Mouse (Mus musculus): Measurements from ENCODE around the gene Sirt3. TPM values are rescaled to one million over a fixed set of nuclear protein-coding genes. Genes with fewer than 3 reads are reported as not detected.

The Sirt3 gene
- total RNA-seq, 2 experiments from 2014 or later = 19.5 to 24.7 TPM

DNA sequence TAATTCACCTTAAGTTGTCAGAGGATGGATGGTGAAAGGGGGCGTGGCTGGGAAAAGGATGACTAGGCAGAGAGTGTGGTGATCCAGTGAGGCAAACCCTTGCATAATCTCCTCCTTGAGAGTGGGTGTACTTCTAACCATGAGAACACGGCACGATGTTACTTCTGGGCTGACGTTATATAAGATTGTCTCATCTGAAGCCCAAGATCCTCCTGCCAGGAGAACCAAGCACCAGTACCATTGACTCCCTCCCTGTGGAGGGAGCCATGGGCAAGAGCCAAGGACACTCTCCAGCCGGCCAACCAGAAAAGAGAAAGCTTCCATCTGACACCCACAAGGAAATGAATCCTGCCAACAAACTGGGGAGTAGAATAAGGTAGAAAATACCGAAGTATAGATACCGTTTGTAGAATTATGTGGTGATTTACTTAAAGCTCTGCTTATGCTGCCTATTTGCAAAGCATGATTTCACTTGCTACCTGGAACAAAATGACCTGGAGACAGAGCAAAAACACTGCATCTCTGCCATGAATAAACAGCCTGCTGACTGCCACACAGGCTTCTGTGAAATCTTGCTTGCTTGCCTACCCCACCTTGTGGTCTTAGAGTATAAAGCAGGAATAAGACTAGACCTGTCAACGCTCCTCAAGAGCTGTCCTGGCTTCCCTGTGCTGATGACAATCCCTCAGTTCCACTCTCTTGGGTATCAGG is 53.8 kb downstream of the Sirt3 start:
- DNase-seq = no peak

DNA sequence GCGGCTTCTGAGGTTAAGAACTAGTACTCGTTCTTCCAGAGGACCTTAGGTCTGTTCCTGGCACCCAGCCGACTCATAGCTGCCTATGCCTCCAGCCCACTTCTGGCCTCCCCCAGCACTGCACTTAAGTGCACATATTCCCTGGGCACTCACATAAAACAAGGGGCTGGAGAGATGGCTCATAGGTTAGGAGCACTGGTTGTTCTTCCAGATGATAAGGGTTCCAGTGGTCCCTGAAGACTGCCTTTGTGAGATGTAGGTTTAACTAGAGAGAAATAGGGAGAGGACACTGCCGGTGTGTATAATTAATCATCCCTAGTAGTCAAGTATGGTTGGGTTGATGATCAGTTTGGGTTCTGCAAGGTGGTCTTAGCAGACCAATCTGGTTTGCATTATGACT is 59.4 kb downstream of the Sirt3 start:
- intact Hi-C loops (cut with DNase I; ENCODE audit: low total_unique reads) = no loop called here

More for the DNA sequence above, 53.8 kb downstream of the Sirt3 start:
- intact Hi-C loops (cut with DNase I; ENCODE audit: low total_unique reads) = no loop called here

DNA sequence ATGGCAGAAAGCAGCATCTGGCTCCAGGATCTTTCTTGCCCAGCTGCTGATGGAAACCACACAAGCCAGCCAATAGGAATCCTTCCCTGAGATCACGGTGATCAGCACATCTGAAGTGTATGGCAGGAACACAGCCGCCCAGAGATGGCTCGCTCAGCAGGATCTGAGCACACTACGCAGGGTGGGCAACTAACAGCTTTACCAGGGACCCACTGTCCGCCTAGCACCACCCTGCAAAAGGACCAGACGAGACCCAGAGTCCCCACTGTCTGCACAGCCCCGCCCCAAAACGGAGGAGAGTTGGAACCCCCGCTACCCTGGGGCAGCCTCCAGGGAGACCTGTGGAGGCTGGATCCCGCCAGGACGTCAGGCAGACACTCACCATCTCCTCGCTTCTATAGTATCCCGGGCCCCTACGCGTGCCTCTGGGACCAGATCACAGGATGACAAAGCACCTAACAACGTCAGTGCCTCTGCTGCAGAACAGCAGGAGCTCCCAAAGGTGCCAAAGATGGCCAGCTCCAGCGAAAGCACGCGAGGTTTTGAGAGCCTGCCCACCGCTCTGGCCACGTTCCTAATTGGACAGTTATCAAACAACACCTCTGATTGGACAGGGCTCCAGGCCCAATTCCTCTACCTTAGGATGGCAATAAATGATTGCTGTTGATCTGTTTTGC is 60.3 kb downstream of the Sirt3 start, which contains the start of gene Zfp941:
Gene Zfp941 (minus strand): TSS at position 526 of the 677 bp plus-strand sequence.
- no peak for DNase-seq

More for the DNA sequence above, 59.4 kb downstream of the Sirt3 start:
- no peak for DNase-seq

DNA sequence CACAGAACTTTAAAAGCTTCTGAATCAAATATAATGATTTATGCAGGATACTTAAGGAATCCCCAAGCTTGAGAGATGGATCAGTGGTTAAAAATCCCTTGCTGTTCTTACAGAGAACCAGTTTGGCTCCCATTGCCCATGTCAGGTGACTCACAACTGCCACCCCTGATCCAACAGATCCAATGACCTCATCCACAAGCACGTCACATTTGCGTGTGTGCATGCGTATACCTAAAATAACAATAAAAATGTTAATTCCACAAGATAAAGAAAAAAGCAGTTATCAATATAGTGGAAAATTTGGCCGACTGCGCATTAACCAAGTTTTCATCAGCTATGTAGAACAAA is 60.8 kb downstream of the Sirt3 start:
- intact Hi-C loops (cut with DNase I; ENCODE audit: low total_unique reads) = no loop called here
- DNase-seq = no peak

More for the DNA sequence above, 60.3 kb downstream of the Sirt3 start, which contains the start of gene Zfp941:
- intact Hi-C loops (cut with DNase I; ENCODE audit: low total_unique reads) = no loop called here

DNA sequence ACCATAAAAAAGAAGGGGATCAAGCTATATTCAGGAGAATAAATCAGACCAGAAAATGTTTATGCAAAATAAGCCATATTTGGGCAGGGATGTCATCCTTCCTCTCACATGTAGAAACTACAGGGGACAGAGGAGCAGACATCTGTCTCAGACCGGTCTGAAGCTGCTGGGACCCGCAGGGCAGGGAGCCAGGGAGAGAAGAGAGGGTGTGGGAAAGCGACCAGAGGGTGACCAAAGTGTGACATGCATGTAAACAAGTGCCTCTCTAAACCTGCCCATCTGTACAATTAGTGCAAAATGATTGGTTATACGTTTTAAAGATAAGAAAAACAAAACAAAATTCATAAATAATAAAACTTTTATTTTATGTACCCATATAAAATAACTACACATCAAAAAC is 61.9 kb downstream of the Sirt3 start:
- DNase-seq = no peak

More for the DNA sequence above, 61.9 kb downstream of the Sirt3 start:
- intact Hi-C loops (cut with DNase I; ENCODE audit: low total_unique reads) = no loop called here

Other genes starting within 250 kb of the Sirt3 start
- gene Olfr53, start 235.9 kb downstream of the Sirt3 start, total RNA-seq (2021) = not detected
- gene Olfr539, start 222.4 kb downstream of the Sirt3 start, total RNA-seq (2021) = not detected
- gene Olfr45, start 200.4 kb downstream of the Sirt3 start, total RNA-seq (2021) = not detected
- not detected for gene Olfr541, start 185.0 kb downstream of the Sirt3 start, total RNA-seq (2021)
- under 1 TPM; 0.21 to 0.33 TPM for gene Cyp2e1, start 118.6 kb downstream of the Sirt3 start, total RNA-seq (2021)
- not detected for gene Syce1, start 94.5 kb downstream of the Sirt3 start, total RNA-seq (2021)
- not detected for gene Zfp941, start 60.1 kb downstream of the Sirt3 start, total RNA-seq (2021)
- not detected for gene Urah, start 47.3 kb downstream of the Sirt3 start, total RNA-seq (2021)
- not detected for gene Scgb1c1, start 36.8 kb downstream of the Sirt3 start, total RNA-seq (2021)
- not detected for gene Odf3, start 34.5 kb downstream of the Sirt3 start, total RNA-seq (2021)
- not detected for gene Gm45785, start 26.0 kb downstream of the Sirt3 start, total RNA-seq (2021)
- gene Ric8a, start 25.4 kb downstream of the Sirt3 start, total RNA-seq (2021) = 10 to 100 TPM; 13.9 to 16.2 TPM
- 10 to 100 TPM in 1 of 2 experiments, 1 to 10 TPM in 1; 8.3 to 11.1 TPM for gene Bet1l, start 24.7 kb downstream of the Sirt3 start, total RNA-seq (2021)
- 10 to 100 TPM; 93.5 to 94.2 TPM for gene Psmd13, start 341 bp downstream of the Sirt3 start, total RNA-seq (2021)
- 1,000 to 10,000 TPM; 1,269 to 1,458 TPM for gene Cox8b, start 18.1 kb upstream of the Sirt3 start, total RNA-seq (2021)
- gene Nlrp6, start 38.6 kb upstream of the Sirt3 start, total RNA-seq (2021) = not detected
- gene Pgghg, start 59.1 kb upstream of the Sirt3 start, total RNA-seq (2021) = 1 to 10 TPM; 6.7 to 6.9 TPM
- not detected for gene Ifitm5, start 68.0 kb upstream of the Sirt3 start, total RNA-seq (2021)
- not detected for gene Gm45717, start 73.6 kb upstream of the Sirt3 start, total RNA-seq (2021)
- gene Ifitm2, start 73.7 kb upstream of the Sirt3 start, total RNA-seq (2021) = 100 to 1,000 TPM in 1 of 2 experiments, 10 to 100 TPM in 1; 83.9 to 105 TPM
- gene Ifitm1, start 84.9 kb upstream of the Sirt3 start, total RNA-seq (2021) = 1 to 10 TPM; 1.3 to 1.4 TPM
- gene Ifitm3, start 128.5 kb upstream of the Sirt3 start, total RNA-seq (2021) = 10 to 100 TPM; 44.9 to 54.0 TPM
- gene Ifitm6, start 135.6 kb upstream of the Sirt3 start, total RNA-seq (2021) = not detected
- gene Gm17387, start 146.8 kb upstream of the Sirt3 start, total RNA-seq (2021) = not detected
- under 1 TPM in 1 of 2 experiments, not detected in 1; 0.23 TPM for gene B4galnt4, start 178.8 kb upstream of the Sirt3 start, total RNA-seq (2021)
- not detected for gene Pkp3, start 195.9 kb upstream of the Sirt3 start, total RNA-seq (2021)
- 1 to 10 TPM; 2.8 to 3.2 TPM for gene Sigirr, start 218.3 kb upstream of the Sirt3 start, total RNA-seq (2021)
- not detected for gene Ano9, start 235.5 kb upstream of the Sirt3 start, total RNA-seq (2021)
- gene Ptdss2, start 240.1 kb upstream of the Sirt3 start, total RNA-seq (2021) = 10 to 100 TPM; 15.5 to 21.9 TPM

Measured in gastrocnemius, postnatal 14 days (tissue).